Mouse (Mus musculus): ENCODE measurements around the gene Acsl1. TPM values are rescaled to one million over a fixed set of nuclear protein-coding genes. Genes with fewer than 3 reads are reported as not detected.

Gene Acsl1
- polyA plus RNA-seq (2015; fragmentation: Illumina TruSeq; extraction: RNeasy Lipid Tissue Mini Kit (QIAGEN cat#74804); ENCODE audit: insufficient read depth, low read depth, low replicate concordance), result 9.1 TPM

DNA sequence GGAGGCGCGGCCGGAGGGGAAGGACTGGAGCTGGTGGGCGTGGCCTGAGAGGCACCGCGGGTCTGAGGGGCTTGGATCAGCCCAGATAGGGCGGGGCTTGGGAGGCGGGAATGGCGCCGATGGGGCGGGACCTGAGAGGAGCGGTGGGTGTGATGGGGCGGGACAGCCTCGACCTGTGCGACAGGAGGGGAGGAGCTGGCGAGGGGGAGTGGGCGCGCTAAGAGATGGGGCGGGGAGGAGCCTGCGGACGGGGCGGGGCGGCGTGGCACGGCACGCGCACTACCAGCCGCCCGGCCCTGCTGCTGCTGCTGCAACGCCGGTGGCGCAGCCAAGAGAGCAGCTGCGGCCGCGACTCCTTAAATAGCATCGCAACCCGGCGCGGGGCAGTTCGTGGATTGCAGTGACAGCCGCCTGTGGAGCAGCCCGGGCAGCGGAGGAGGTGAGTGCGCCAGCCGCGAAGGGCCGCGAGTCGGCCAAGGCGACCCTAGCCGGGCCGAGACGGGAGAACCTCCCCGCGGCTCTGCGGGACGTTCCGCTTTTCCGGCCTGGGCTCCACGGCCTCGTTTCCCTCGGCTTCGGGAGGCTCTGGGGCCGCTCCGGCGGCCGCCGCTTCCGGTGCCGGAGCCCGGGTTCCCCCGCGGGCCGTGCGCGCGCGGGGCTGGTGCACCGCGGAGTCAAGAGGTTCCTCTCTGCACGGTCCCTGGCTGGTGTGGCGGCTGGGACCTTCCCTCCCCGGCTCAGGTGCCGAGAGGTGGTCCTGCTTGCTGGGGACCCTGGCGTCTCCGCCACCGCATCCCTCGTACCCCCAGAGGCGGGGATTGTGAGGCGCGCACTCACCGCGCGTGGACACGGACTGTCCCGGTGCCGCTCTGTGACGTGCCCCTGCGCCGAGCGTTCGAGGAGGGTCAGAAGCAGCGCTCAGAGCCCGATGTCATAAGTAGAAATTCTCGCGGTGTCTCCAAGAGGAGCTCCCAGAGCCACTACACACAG lies at the start of gene Acsl1:
Gene Acsl1 (plus strand): TSS at position 246 of the 990 bp plus-strand sequence.

DNA sequence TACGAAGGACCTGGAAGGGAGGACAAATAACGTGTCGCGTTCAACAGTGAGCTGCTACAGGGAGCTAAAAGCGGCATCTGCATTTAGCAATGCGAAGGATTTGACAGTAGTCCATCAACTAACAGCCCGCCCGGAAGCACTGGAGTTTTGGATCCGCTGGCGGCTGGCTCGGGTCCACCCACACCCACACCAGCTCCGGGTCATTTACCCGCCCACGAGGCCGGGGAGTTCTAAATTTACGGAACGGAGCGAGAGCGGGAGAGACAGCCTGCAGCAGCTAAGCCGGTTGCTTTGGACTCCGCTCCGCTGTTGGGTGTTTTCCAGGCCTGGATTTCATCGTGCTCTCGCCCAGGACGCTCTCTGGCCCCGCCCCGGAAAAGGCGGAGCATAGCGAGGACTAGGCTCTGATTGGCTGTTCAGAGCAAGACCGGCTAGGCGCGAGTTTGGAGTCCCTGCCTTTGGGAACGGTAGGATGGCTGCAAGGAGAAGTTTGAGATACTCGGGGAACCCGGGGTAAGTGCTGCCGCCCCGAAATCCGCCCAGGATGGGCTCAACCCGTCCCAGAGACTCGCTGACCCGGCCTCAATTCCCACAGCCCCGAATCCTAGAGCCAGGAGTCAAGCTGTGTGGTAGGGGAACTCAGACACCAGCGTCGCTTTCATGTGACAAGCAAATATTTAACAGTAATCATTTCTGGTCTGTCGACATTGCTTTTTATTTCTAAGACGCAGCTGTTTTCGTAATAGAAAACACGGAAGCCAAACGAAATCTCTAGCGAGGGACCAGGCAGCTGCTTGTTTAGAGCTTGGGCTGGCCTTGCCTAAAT lies 81.0 kb downstream of the Acsl1 start, which contains the start of gene Cenpu:
Gene Cenpu (plus strand): TSS at position 414 of the 826 bp plus-strand sequence.

Other genes with a start within 250 kb of the Acsl1 start
- gene Helt, start 176.4 kb upstream of the Acsl1 start, polyA plus RNA-seq (2015; fragmentation: Illumina TruSeq; extraction: RNeasy Lipid Tissue Mini Kit (QIAGEN cat#74804); ENCODE audit: insufficient read depth, low read depth, low replicate concordance), result not detected
- gene Cenpu, start 81.0 kb downstream of the Acsl1 start, polyA plus RNA-seq (2015; fragmentation: Illumina TruSeq; extraction: RNeasy Lipid Tissue Mini Kit (QIAGEN cat#74804); ENCODE audit: insufficient read depth, low read depth, low replicate concordance), result 0.74 TPM
- 1.3 TPM for gene Primpol, start 146.2 kb downstream of the Acsl1 start, polyA plus RNA-seq (2015; fragmentation: Illumina TruSeq; extraction: RNeasy Lipid Tissue Mini Kit (QIAGEN cat#74804); ENCODE audit: insufficient read depth, low read depth, low replicate concordance)
- gene Casp3, start 146.3 kb downstream of the Acsl1 start, polyA plus RNA-seq (2015; fragmentation: Illumina TruSeq; extraction: RNeasy Lipid Tissue Mini Kit (QIAGEN cat#74804); ENCODE audit: insufficient read depth, low read depth, low replicate concordance), result 3.5 TPM

Data from pancreas, adult 10 weeks (tissue).